ENCODE assay signal across 10 mouse cellular contexts in genomic region chr6:30736372-30736762, GRCm38 (mm10). TPM values are rescaled to one million over a fixed set of nuclear protein-coding genes. Genes with fewer than 3 reads are reported as not detected.
DNase-seq lines count a peak whose midpoint lies in the region; ATAC-seq and TF ChIP-seq lines count a peak whose summit lies in the region.
"Had no signal": no experiment of that assay in that cellular context is flagged by ENCODE, and none has a peak within 500 bp of the region (broad histone marks: within the 10 kb centered on the region; RNA-seq: fewer than 3 reads in every experiment).

No protein-coding gene starts in this region.

- H3K36me3 ChIP-seq in kidney, embryonic 14.5 days (ENCODE audit: control insufficient read depth, insufficient read depth, low read length): no peaks in the 10 kb centered on the region; the same call in 1 of the 2 replicates
- 0 out of 2 replicates have a peak, but pooled peaks cover 11% of the 10 kb centered on the region for H3K36me3 ChIP-seq in embryonic facial prominence, embryonic 14.5 days (ENCODE audit: control insufficient read depth, insufficient read depth, low read length)
- H3K36me3 ChIP-seq in intestine, postnatal 0 days (ENCODE audit: control insufficient read depth, insufficient read depth): no peaks in the 10 kb centered on the region
- 0 out of 2 replicates have a peak, but pooled peaks cover 5% of the 10 kb centered on the region for H3K36me3 ChIP-seq in neural tube, embryonic 13.5 days
- H3K36me3 ChIP-seq: G1E had no signal

- DNase-seq in kidney, adult 8-10 months: no peak
- DNase-seq in embryonic facial prominence, embryonic 14.5 days (ENCODE audit: low spot score): peak; percentile 65
- no peak for DNase-seq in gastrocnemius, postnatal 25 days
- DNase-seq in cerebellum, adult 11-12 months: no peak
- DNase-seq in ovary, postnatal 36 days (ENCODE audit: low spot score): no peak

- 0 out of 2 replicates have a peak, but pooled peaks cover 15% of the 10 kb centered on the region for H3K4me1 ChIP-seq in kidney, embryonic 14.5 days (ENCODE audit: control insufficient read depth, insufficient read depth, low read length)
- H3K4me1 ChIP-seq in embryonic facial prominence, embryonic 14.5 days (ENCODE audit: control insufficient read depth, insufficient read depth, low read length): no peaks in the 10 kb centered on the region
- no peaks in the 10 kb centered on the region for H3K4me1 ChIP-seq in intestine, postnatal 0 days (replicated peaks; ENCODE audit: control insufficient read depth, insufficient read depth, low read length)
- peaks cover 45% of the 10 kb centered on the region for H3K4me1 ChIP-seq in neural tube, embryonic 13.5 days (replicated peaks)

- H3K27ac ChIP-seq in kidney, embryonic 14.5 days (ENCODE audit: low read depth, low read length): peak overlapping the region; percentile 94; the same call in 1 of the 2 replicates
- peak overlapping the region; percentile 89 for H3K27ac ChIP-seq in embryonic facial prominence, embryonic 14.5 days (replicated peaks; ENCODE audit: low read depth, low read length)
- no peak overlapping the region for H3K27ac ChIP-seq in intestine, postnatal 0 days (ENCODE audit: low read depth, low read length)
- H3K27ac ChIP-seq in neural tube, embryonic 13.5 days (replicated peaks): peak overlapping the region; percentile 89

- peak overlapping the region; percentile 54; the same call in 1 of the 2 replicates for H3K4me2 ChIP-seq in kidney, embryonic 14.5 days (replicated peaks; ENCODE audit: low read depth, low read length)
- H3K4me2 ChIP-seq in embryonic facial prominence, embryonic 14.5 days (ENCODE audit: low read depth, low read length): peak overlapping the region; percentile 66; the same call in 1 of the 2 replicates
- H3K4me2 ChIP-seq in intestine, postnatal 0 days (replicated peaks; ENCODE audit: low read depth): peak overlapping the region; percentile 32
- peak overlapping the region; percentile 62 for H3K4me2 ChIP-seq in neural tube, embryonic 13.5 days

- no peak for TF ChIP-seq CTCF in intestine, postnatal 0 days (IDR thresholded peaks at IDR 0.05; ENCODE audit: low read depth)

- no peaks in the 10 kb centered on the region for H3K27me3 ChIP-seq in kidney, embryonic 14.5 days (ENCODE audit: control insufficient read depth, insufficient read depth, low read length)
- H3K27me3 ChIP-seq in embryonic facial prominence, embryonic 14.5 days (replicated peaks; ENCODE audit: control insufficient read depth, insufficient read depth, low read length): no peaks in the 10 kb centered on the region
- H3K27me3 ChIP-seq in intestine, postnatal 0 days (replicated peaks; ENCODE audit: control insufficient read depth, insufficient read depth, low read length): no peaks in the 10 kb centered on the region; the same call in 1 of the 2 replicates
- no peaks in the 10 kb centered on the region for H3K27me3 ChIP-seq in neural tube, embryonic 13.5 days

- ATAC-seq in kidney, embryonic 14.5 days (ENCODE audit: low FRiP score, low TSS enrichment): peak; percentile 37
- no peak; the same call in 1 of the 2 replicates for ATAC-seq in embryonic facial prominence, embryonic 14.5 days (ENCODE audit: low read depth)
- no peak for ATAC-seq in intestine, postnatal 0 days
- 0 out of 2 replicates have a peak, but pooled peaks have one; percentile 16 for ATAC-seq in neural tube, embryonic 13.5 days (ENCODE audit: low read depth)

- H3K9me3 ChIP-seq in kidney, embryonic 14.5 days (ENCODE audit: control insufficient read depth, low read length): peaks cover 57% of the 10 kb centered on the region
- H3K9me3 ChIP-seq in embryonic facial prominence, embryonic 14.5 days (ENCODE audit: control insufficient read depth, low read length): peaks cover 64% of the 10 kb centered on the region
- H3K9me3 ChIP-seq in intestine, postnatal 0 days (ENCODE audit: control insufficient read depth): peaks cover 14% of the 10 kb centered on the region
- peaks cover 42% of the 10 kb centered on the region for H3K9me3 ChIP-seq in neural tube, embryonic 13.5 days

- no peak overlapping the region for H3K9ac ChIP-seq in kidney, embryonic 14.5 days (ENCODE audit: low read depth, low read length)
- no peak overlapping the region for H3K9ac ChIP-seq in embryonic facial prominence, embryonic 14.5 days (ENCODE audit: low read depth, low read length)
- no peak overlapping the region for H3K9ac ChIP-seq in intestine, postnatal 0 days (ENCODE audit: low read depth, low read length)
- no peak overlapping the region for H3K9ac ChIP-seq in neural tube, embryonic 13.5 days

- 47% methylated on average over 13 of the region's 13 CpGs for WGBS in kidney, embryonic 14.5 days
- 53% methylated on average over 13 of the region's 13 CpGs for WGBS in embryonic facial prominence, embryonic 14.5 days
- 48% methylated on average over 13 of the region's 13 CpGs for WGBS in intestine, postnatal 0 days
- 47% methylated on average over 13 of the region's 13 CpGs for WGBS in neural tube, embryonic 13.5 days

- 0 out of 2 replicates have a peak overlapping the region, but pooled peaks have one; percentile 1 for H3K4me3 ChIP-seq in kidney, embryonic 14.5 days (ENCODE audit: low read length)
- no peak overlapping the region for H3K4me3 ChIP-seq in embryonic facial prominence, embryonic 14.5 days (ENCODE audit: low read depth, low read length)
- 0 out of 2 replicates have a peak overlapping the region, but pooled peaks have one; percentile 11 for H3K4me3 ChIP-seq in intestine, postnatal 0 days (ENCODE audit: low read depth, low read length)
- 0 out of 2 replicates have a peak overlapping the region, but pooled peaks have one; percentile 62 for H3K4me3 ChIP-seq in neural tube, embryonic 13.5 days
- H3K4me3 ChIP-seq: erythroblast, embryonic 14.5 days had no signal

RNA-seq across cellular contexts. Expression of gene Mest, which starts 13.0 kb away (rescaled TPM):
- 2,297 and 2,617 TPM in 2 replicates for polyA plus RNA-seq in kidney, embryonic 14.5 days (2014; fragmentation: Nextera tagmentation; extraction: Ambion mirVana)
- polyA plus RNA-seq in embryonic facial prominence, embryonic 14.5 days (2014; fragmentation: Nextera tagmentation; extraction: Ambion mirVana): 2,046 and 2,257 TPM in 2 replicates
- 145 and 156 TPM in 2 replicates for polyA plus RNA-seq in intestine, postnatal 0 days (2015; fragmentation: Nextera tagmentation; extraction: Ambion mirVana)
- 431 and 546 TPM in 2 replicates for polyA plus RNA-seq in neural tube, embryonic 13.5 days (2015; fragmentation: Nextera tagmentation; extraction: Ambion mirVana)
- total RNA-seq in gastrocnemius, postnatal 25 days (2021): 10 to 100 TPM; 10.5 to 19.9 TPM

RNA-seq across cellular contexts. Expression of gene Cep41, which starts 42.8 kb away (rescaled TPM):
- 31.2 and 31.8 TPM in 2 replicates for polyA plus RNA-seq in kidney, embryonic 14.5 days (2014; fragmentation: Nextera tagmentation; extraction: Ambion mirVana)
- 38.6 and 44.3 TPM in 2 replicates for polyA plus RNA-seq in embryonic facial prominence, embryonic 14.5 days (2014; fragmentation: Nextera tagmentation; extraction: Ambion mirVana)
- polyA plus RNA-seq in intestine, postnatal 0 days (2015; fragmentation: Nextera tagmentation; extraction: Ambion mirVana): 3.7 and 4.4 TPM in 2 replicates
- polyA plus RNA-seq in neural tube, embryonic 13.5 days (2015; fragmentation: Nextera tagmentation; extraction: Ambion mirVana): 12.2 and 17.4 TPM in 2 replicates
- total RNA-seq in gastrocnemius, postnatal 25 days (2021): 1 to 10 TPM; 1.4 to 2.1 TPM

Comparison
In these comparisons a context has a peak if more than half of its experiments do, and no peak if none do; other contexts are left out.
1. ATAC-seq: peak in kidney, embryonic 14.5 days (single experiment) and neural tube, embryonic 13.5 days (single experiment); none in embryonic facial prominence, embryonic 14.5 days (single experiment) and intestine, postnatal 0 days (single experiment).
2. Peak in every context shown above with its lines, with median percentiles within 50 percentile points of each other: H3K4me2 ChIP-seq.